Mouse (Mus musculus) cortical plate, adult 2 months (tissue): ENCODE measurements around the gene Ahr.

Experiments used
- CTCF ChIP-seq: fragments of 200-500 bp; IDR thresholded peaks from 2 replicates; pipeline ENCODE4 v1.5.1; 2011; ENCODE audit warnings: mild to moderate bottlenecking, control low read depth, low read length; ENCODE audit not compliant: insufficient read depth; ENCODE audit errors: extremely low read depth
- POLR2A ChIP-seq: fragments of 200-500 bp; IDR thresholded peaks from 2 replicates; pipeline ENCODE4 v1.6.1; 2011; ENCODE audit warnings: mild to moderate bottlenecking, low read length, control low read depth; ENCODE audit not compliant: insufficient read depth; ENCODE audit errors: extremely low read depth

- TF ChIP-seq POLR2A = no peak
- TF ChIP-seq CTCF = no peak
Measured at GRCm38 (mm10) chr12:35459662-35460061, 75.2 kb downstream of the Ahr start.
